Comparison of ENCODE assay signal across 8 mouse cellular contexts in the genomic region with DNA sequence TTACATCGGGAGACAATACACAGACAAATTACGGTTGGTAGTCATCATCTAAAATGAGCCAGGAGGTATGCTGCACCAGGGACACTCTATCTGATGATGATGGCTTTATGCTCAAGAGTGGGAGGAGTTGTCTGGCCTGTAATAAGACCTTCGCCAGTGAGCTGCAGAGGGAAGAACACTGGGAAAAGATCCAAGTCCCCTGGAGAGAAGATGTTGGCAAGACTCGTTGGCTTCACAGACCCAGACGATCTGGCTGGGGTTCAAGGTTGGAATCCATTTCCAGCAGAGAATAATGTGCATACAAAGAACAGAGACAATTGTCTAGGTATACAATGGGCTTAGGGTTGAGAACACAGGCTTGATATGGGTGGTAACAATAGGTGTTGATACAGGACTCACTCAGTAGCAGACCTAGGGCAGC. TPM values are rescaled to one million over a fixed set of nuclear protein-coding genes. Genes with fewer than 3 reads are reported as not detected.
DNase-seq lines count a peak whose midpoint lies in the region; ATAC-seq and TF ChIP-seq lines count a peak whose summit lies in the region.

No protein-coding gene starts in this region.

- no peak for ATAC-seq in limb, embryonic 14.5 days (ENCODE audit: low FRiP score, low read depth)

- H3K36me3 ChIP-seq in limb, embryonic 14.5 days (ENCODE audit: control insufficient read depth, insufficient read depth, low read length) = no peaks in the 10 kb centered on the region

- 48% methylated on average over 5 of the region's 5 CpGs for whole genome bisulfite sequencing in limb, embryonic 14.5 days

- H3K27me3 ChIP-seq in limb, embryonic 14.5 days (ENCODE audit: control insufficient read depth, insufficient read depth, low read length) = no peaks in the 10 kb centered on the region

- no peak for TF ChIP-seq POLR2A in limb, embryonic 14.5 days (IDR thresholded peaks at IDR 0.05; ENCODE audit: borderline replicate concordance, extremely low read depth, insufficient read depth, insufficient read length)

- H3K4me3 ChIP-seq in left cerebral cortex, adult 2 months = no peak overlapping the region
- no peak overlapping the region for H3K4me3 ChIP-seq in limb, embryonic 14.5 days (replicated peaks; ENCODE audit: low read length)

- peak; percentile 72 to 87 for DNase-seq in adrenal gland, adult (ENCODE audit: inconsistent age in 2 of 2, low spot score in 1 of 2)
- DNase-seq in adrenal gland, adult 18-20 months (ENCODE audit: low spot score in 2 of 2) = no peak
- peak; percentile 91 for DNase-seq in left cerebral cortex, postnatal 4 days
- DNase-seq in left cerebral cortex, adult 2 months (ENCODE audit: extremely low spot score in 1 of 2, low spot score in 2 of 2) = no peak
- peak; percentile 17 for DNase-seq in cerebellum, adult 8-10 months
- DNase-seq in limb, embryonic 14.5 days (ENCODE audit: low spot score) = peak; percentile 81
- no peak for DNase-seq in frontal cortex, postnatal 36 days (ENCODE audit: low spot score in 2 of 2)
- DNase-seq in spleen, postnatal 10 days (ENCODE audit: low spot score in 2 of 2) = no peak

- no peaks in the 10 kb centered on the region for H3K9me3 ChIP-seq in limb, embryonic 14.5 days (ENCODE audit: control insufficient read depth, low read length)

- H3K4me2 ChIP-seq in limb, embryonic 14.5 days (replicated peaks; ENCODE audit: low read depth, low read length, severe bottlenecking) = no peak overlapping the region

- H3K4me1 ChIP-seq in limb, embryonic 14.5 days (ENCODE audit: control insufficient read depth, insufficient read depth, low read length) = 0 out of 2 replicates have a peak, but pooled peaks cover 2% of the 10 kb centered on the region

- intact Hi-C loops in left cerebral cortex, postnatal 4 days (cut with DNase I) = no loop called here
- intact Hi-C loops in left cerebral cortex, adult 2 months (cut with DNase I) = no loop called here

- TF ChIP-seq CTCF in left cerebral cortex, adult 2 months (IDR thresholded peaks at IDR 0.05) = no peak

- no peak overlapping the region for H3K27ac ChIP-seq in left cerebral cortex, adult 2 months
- H3K27ac ChIP-seq in limb, embryonic 14.5 days (replicated peaks; ENCODE audit: low read depth, low read length) = no peak overlapping the region

- H3K9ac ChIP-seq in limb, embryonic 14.5 days (ENCODE audit: low read depth, low read length, severe bottlenecking) = no peak overlapping the region

RNA-seq across cellular contexts. Expression of a gene that starts 17.1 kb away (rescaled TPM):
- 10 to 100 TPM; 32.0 to 33.7 TPM for total RNA-seq in adrenal gland, adult 18-20 months (2021)
- total RNA-seq in left cerebral cortex, postnatal 4 days (2021) = 100 to 1,000 TPM; 191 to 231 TPM
- 100 to 1,000 TPM; 181 to 211 TPM for total RNA-seq in left cerebral cortex, adult 2 months (2021)
- polyA plus RNA-seq in limb, embryonic 14.5 days (2012; rRNA removed) = 12.6 and 12.9 TPM in 2 replicates
- 10.3 and 10.7 TPM in 2 replicates for polyA plus RNA-seq in limb, embryonic 14.5 days (2014; fragmentation: Nextera tagmentation; extraction: Ambion mirVana)

Comparison
In these comparisons a context has a peak if more than half of its experiments do, and no peak if none do; other contexts are left out.
1. DNase-seq: peak in adrenal gland, adult (2 of 2), left cerebral cortex, postnatal 4 days (single experiment), cerebellum, adult 8-10 months (single experiment) and limb, embryonic 14.5 days (single experiment); none in adrenal gland, adult 18-20 months (0 of 2), left cerebral cortex, adult 2 months (0 of 2), frontal cortex, postnatal 36 days (0 of 2) and spleen, postnatal 10 days (0 of 2).
2. RNA of a gene that starts 17.1 kb away (total RNA-seq): 191 to 231 TPM in left cerebral cortex, postnatal 4 days and 181 to 211 TPM in left cerebral cortex, adult 2 months; 32.0 to 33.7 TPM in adrenal gland, adult 18-20 months; every median in the first group is over 4 times any median in the second.